Mouse (Mus musculus): ENCODE measurements around the gene Nr2c2ap.

The Nr2c2ap gene

DNA sequence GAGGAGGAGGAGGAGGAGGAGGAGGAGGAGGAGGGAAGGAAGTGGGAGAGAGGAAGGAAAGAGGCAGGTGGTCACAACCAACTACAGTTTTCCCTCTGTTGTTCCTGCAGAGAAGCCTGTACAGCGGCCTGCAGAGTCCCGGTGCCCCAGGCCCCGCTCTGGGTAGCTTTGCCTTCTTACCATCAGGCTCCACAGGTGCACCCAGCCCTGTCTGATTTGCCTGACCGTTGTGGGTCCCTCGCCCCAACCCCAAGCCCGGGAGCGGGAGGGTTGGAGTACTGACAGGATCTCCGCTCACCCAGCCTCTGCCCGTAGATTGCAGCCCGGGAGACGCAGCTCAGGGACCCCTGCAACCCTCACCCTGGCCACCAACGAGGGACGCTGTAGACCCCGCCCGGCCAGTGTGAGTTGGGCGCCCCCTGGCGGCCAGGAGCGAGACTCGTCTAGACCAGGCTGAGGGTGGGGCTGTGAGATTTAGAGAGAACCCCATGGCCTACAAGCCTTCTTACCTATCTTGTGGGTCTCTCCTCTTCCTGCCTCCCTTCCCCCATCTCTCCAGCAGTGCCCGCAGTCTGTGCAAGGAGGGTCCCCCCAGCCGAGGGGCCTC lies 35.5 kb downstream of the Nr2c2ap start:
- DNase-seq (ENCODE audit: low spot score): peak; percentile 74

DNA sequence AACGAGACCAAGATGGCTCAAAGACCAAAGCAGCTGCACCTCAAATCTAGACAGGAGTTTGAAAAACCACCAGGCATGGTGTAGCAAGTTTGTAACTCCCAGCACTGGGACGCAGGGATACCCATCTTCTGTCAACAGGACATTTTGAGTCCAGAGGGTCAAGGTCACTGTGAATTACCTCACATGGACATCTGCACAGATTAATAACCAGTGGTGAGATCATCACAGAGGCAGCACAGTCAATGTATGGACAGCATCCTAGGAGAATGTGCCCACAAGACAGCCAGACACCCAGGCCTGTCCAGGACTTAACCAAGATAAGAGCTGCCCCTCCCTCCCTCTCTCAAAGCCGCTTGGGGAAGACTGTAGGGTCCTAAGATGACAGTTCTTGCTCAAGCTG lies 39.0 kb downstream of the Nr2c2ap start:
- no peak for DNase-seq (ENCODE audit: low spot score)

DNA sequence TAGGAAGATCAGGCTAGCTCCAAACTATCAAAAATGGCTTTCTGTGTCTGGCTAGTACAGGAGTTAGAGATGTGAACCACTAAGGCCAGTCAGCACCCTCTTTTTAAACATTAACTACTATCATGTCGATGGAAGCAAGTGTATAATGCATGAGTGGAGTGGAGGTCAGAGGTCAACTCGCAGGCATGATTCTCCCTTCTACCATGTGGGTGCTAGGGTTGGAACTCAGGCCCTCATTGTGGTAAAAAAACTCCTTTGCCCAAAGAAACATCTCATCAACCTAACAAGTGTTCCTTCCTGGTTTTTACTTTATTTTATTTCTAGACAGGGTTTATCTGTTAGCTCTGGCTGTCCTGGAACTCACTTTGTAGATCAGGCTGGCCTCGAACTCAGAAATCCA lies 39.6 kb downstream of the Nr2c2ap start:
- DNase-seq (ENCODE audit: low spot score): no peak

DNA sequence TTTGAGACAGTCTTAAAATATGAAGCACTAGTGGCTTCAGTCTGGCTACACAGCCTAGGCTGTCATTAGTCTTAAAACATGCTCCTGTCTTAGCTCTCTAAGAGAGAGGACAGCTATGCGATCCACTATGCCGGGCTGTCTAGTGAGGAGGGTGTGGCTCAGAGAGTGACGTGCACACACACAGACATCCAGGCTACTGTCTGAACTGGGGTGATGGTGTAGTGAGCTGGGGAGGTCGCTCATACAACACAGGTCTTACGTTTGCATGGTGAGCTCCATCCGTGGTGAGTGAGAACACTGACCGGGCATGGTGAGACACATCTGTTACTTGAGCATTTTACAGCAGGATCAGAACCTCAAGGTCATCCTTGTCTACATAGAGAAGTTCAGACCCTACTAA lies 40.1 kb downstream of the Nr2c2ap start:
- DNase-seq (ENCODE audit: low spot score): no peak

GRCm38 (mm10) chr8:70172043-70172681 lies 41.0 kb downstream of the Nr2c2ap start, which contains the start of gene Tmem161a:
TSS of gene Tmem161a (plus strand) at chr8:70172356.
- peak; percentile 85 for DNase-seq (ENCODE audit: low spot score)

- DNase-seq (ENCODE audit: low spot score): no peak
Measured at GRCm38 (mm10) chr8:70173320-70173719, 42.2 kb downstream of the Nr2c2ap start.

- DNase-seq (ENCODE audit: low spot score): no peak
Measured at GRCm38 (mm10) chr8:70174079-70174478, 42.9 kb downstream of the Nr2c2ap start.

DNA sequence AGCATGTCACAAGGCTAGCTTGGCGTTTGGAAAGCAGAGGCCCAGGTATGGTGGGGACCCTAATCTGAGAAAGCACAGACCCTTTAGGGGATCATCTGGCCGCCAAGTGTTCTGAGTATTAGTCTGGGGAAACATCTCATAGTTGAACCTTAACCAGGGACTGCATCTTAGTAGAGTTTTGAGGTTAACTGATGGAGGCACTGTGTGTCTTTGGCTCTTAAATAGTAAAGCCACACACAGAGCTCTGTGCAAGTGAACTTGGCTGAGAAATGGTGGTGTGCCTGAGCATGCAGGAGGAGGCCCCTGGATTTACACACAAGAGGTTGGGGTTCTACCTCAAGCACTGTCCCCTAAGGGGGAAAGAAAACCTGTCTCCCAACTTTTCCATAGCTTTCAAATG lies 47.1 kb downstream of the Nr2c2ap start:
- no peak for DNase-seq (ENCODE audit: low spot score)

- DNase-seq (ENCODE audit: low spot score): no peak
Measured at GRCm38 (mm10) chr8:70179082-70179481, 47.9 kb downstream of the Nr2c2ap start.

- no peak for DNase-seq (ENCODE audit: low spot score)
Measured at GRCm38 (mm10) chr8:70181212-70181902, 50.2 kb downstream of the Nr2c2ap start.

DNA sequence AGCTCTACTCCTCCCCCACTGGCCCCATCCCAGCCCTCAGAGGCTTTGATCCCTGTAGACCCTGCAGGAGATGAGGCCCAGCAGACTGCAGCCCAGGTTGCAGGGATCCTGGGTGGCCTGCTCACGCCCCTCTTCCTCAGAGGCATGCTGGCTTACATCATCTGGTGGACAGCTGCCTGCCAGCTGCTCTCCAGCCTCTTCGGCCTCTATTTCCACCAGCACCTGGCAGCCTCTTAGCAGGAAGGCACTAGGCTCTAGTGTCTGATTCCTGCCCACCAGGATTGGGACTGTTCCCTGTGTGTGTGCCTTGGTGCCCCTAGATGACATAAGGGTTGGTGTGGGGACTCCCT lies 50.7 kb downstream of the Nr2c2ap start:
- DNase-seq (ENCODE audit: low spot score): no peak

DNA sequence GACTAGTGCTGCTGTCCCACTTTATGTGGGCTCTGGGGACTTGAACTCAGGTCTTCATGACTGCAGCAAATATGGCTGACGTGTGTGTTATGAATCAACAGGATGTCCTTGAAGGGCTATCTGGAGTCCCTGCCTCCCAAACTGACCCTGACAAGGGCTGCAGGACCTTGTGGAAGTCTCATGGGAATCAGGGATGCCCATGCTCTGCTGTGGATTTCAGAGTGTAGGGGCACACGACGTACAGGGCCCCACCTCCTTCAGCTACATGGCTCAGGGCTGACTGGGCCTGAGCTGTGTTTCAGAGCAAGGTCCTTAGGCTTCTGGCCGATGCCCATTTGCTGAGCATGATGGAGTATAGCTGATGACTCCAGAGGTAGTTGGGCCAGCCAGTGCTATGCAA lies 52.1 kb downstream of the Nr2c2ap start:
- no peak for DNase-seq (ENCODE audit: low spot score)

All from T-cell, adult 2 months (primary cell).